Mouse (Mus musculus) intestine, embryonic 16.5 days (tissue): ENCODE data around the gene Prkca. TPM values are rescaled to one million over a fixed set of nuclear protein-coding genes. Genes with fewer than 3 reads are reported as not detected.

Source experiments
- ATAC-seq: fragments of 200-750 bp; cut with Nextera tagmentation; 2 replicates; pipeline ENCODE4 v1.8.0; 2017; ENCODE audit warnings: moderate TSS enrichment, moderate library complexity
- H3K27ac ChIP-seq: fragments of 300-500 bp; sonication (generic); 2 replicates; pipeline ENCODE4 v1.5.1; 2014; ENCODE audit warnings: mild to moderate bottlenecking, low read length
- H3K27me3 ChIP-seq: fragments of 300-500 bp; sonication (generic); replicated peaks from 2 replicates; pipeline ENCODE4 v1.6.1; 2014; ENCODE audit warnings: low read length, control low read depth, mixed read lengths; ENCODE audit not compliant: control insufficient read depth, insufficient read depth
- H3K36me3 ChIP-seq: fragments of 300-500 bp; sonication (generic); 2 replicates; pipeline ENCODE4 v1.6.1; 2014; ENCODE audit warnings: low read length, control low read depth; ENCODE audit not compliant: control insufficient read depth, insufficient read depth
- H3K4me1 ChIP-seq: fragments of 300-500 bp; sonication (generic); 2 replicates; pipeline ENCODE4 v1.6.1; 2014; ENCODE audit warnings: low read length, control low read depth, mixed read lengths; ENCODE audit not compliant: control insufficient read depth, insufficient read depth
- H3K4me2 ChIP-seq: fragments of 300-500 bp; sonication (generic); 2 replicates; pipeline ENCODE4 v1.6.1; 2014; ENCODE audit warnings: low read depth, low read length, control low read depth
- H3K4me3 ChIP-seq: fragments of 300-500 bp; sonication (generic); 2 replicates; pipeline ENCODE4 v1.5.1; 2014; ENCODE audit warnings: mild to moderate bottlenecking, low read length
- H3K9ac ChIP-seq: fragments of 300-500 bp; sonication (generic); 2 replicates; pipeline ENCODE4 v1.6.1; 2014; ENCODE audit warnings: low read depth, low read length
- H3K9me3 ChIP-seq: fragments of 300-500 bp; sonication (generic); 2 replicates; pipeline ENCODE4 v1.6.1; 2016; ENCODE audit warnings: low read length, control low read depth; ENCODE audit not compliant: control insufficient read depth
- WGBS: fragments of 180-500 bp; shearing (Covaris S2); extraction: QIAGEN DNeasy Blood & Tissue Kit; methylation state at CpG from one replicate; pipeline ENCODE4 v1.1.7; 2014; 5-methylcytosine and 5-hydroxymethylcytosine counted together
- polyA plus RNA-seq: library from polyadenylated mRNA; unstranded; fragments of >200 nt; fragmentation: Nextera tagmentation; extraction: Ambion mirVana; gene quantifications from 2 replicates; pipeline ENCODE4 v1.2.1, GENCODE M21; 2015

Gene Prkca
- polyA plus RNA-seq, 1 experiment from 2014 or later, result 20.3 TPM

DNA sequence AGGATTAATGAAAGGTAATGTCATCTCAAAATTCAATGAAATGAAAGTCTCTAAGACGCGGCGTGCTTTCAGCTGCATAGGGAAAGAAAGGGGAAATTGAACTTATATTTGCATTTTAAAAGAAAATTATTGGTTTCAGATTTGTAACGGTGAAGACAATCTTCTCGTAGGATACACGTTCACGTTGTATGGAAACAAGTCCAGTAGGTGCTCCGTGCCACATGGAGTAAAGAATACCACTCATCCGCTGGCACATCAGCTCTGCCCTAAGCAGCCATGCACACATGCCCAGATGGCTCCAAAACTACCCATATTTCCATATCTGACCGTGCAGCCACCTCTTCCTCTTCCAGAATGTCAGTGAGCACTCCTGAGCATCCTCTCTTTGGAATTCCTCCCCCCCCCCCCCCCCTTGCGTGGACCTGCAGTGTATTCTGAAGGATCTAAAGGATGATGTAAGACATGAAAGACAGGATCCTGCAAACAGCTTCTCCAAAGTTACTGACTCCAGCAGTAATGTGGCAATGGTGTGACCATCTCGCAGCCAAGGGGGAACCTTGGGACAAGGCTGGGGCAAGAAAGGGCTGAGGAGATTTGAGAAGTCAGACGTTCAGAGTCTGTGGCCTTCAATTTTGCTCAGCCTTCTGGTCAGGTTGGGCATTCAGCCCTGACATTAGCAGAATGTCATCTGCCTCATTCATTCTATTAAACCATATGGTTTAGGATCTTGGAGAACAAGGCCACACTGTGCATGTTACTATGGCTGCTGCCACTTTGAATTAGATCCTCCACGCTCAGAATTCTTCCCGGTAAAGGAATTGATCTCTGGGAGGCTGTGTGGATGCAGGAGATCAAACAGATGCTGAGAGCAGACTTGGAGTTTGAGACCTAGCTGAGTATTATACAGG is 142.8 kb downstream of the Prkca start:
- Histone ChIP-seq H3K4me3 (no peak overlapping the region), H3K4me1 (peaks cover 10% of the 10 kb centered on the region), H3K27me3 (no peaks in the 10 kb centered on the region), H3K4me2 (no peak overlapping the region), H3K27ac (no peak overlapping the region), H3K36me3 (no peaks in the 10 kb centered on the region), H3K9me3 (no peaks in the 10 kb centered on the region), H3K9ac (no peak overlapping the region)
- 90% methylated on average over 14 of the region's 15 CpGs for WGBS
- ATAC-seq, result no peak

DNA sequence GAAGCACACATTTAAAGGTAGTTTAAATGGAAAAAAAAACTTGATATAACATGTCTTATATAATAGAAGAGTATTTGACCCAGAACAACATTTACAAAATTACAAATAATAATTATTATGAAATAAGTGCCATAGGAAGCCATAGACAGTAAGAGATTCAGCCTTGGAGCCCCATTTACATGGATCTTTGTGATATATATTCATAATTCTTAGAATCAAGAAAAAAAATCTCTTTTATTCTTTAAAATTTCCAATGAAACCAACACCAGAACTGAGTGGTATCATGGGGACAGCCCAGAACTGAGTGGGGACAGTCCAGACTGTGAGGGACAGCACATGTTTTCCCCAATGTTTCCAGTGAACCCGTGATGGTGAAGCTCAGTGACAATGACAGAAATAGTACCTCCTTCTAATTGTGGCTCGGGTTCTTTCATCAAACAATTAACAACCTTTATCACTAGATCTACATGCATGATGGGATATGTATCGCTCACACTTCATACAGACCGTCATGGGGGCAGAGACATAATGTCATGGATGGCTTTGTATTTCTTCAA is 144.2 kb downstream of the Prkca start:
- WGBS, result 88% methylated on average over 4 of the region's 4 CpGs
- Histone ChIP-seq H3K9ac (no peak overlapping the region), H3K4me2 (no peak overlapping the region), H3K27me3 (no peaks in the 10 kb centered on the region), H3K27ac (no peak overlapping the region), H3K9me3 (no peaks in the 10 kb centered on the region), H3K36me3 (no peaks in the 10 kb centered on the region), H3K4me1 (peaks cover 10% of the 10 kb centered on the region), H3K4me3 (no peak overlapping the region)
- no peak for ATAC-seq

DNA sequence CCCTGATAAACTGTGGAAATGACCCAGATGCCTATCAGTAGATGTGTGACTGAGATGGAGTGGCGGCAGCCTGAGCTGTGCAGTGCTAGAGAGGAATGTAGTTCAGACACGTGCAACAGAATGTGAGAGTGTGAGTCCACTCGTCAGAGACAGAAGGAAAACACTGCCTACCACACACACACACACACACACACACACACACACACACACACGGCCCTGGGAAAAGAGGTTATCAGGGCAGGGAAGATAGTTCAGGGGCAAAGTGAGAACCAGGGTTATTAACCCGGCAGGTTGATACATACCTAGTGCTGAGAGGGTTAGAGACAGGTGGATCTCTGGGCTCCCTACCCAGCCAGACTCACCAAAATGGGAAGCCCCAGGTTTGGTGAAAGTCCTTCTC is 145.1 kb downstream of the Prkca start:
- ATAC-seq, result peak; percentile 36

DNA sequence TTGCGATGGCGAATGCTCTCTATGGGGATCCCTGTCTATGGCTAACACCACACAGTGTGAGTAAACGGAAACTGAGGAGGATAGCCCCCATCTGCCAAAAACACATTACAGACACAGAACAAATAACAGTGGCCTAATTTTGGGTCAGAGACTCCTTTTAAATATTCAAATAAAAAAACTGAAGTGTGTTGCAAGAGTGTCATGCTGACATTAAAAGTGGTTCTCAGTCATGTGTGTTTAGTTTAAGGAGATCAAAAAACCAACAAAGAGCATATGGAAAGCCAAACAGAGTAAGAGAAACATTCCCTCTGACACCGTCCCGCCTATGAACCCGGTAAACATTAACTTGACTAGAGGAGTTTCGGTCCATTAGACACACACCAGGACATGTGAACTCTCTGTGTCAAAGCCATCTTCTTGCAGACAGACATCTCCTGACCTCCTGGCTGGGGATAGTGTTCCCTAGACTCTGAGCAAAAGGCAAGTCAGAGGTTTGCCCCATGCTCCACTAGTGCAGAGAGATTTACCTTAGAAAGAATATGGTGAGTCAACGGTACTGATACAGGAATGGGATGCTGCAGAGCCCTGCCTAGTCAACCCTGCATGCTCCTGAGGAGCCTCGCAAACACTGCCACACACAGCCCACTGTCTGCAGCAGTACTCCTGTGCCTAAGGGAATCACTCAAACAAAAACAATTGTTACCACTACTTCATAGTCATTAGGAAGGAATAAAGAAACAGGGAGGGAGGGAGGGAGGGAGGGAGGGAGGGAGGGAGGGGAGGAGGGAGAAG is 146.1 kb downstream of the Prkca start:
- Histone ChIP-seq H3K4me2 (no peak overlapping the region), H3K4me3 (no peak overlapping the region), H3K4me1 (peaks cover 10% of the 10 kb centered on the region), H3K36me3 (no peaks in the 10 kb centered on the region), H3K27me3 (no peaks in the 10 kb centered on the region), H3K9me3 (no peaks in the 10 kb centered on the region), H3K27ac (no peak overlapping the region), H3K9ac (no peak overlapping the region)
- ATAC-seq, result peak; percentile 65
- 35% methylated on average over 9 of the region's 9 CpGs for WGBS

More for the DNA sequence above, 145.1 kb downstream of the Prkca start:
- Histone ChIP-seq H3K4me2 (no peak overlapping the region), H3K4me3 (no peak overlapping the region), H3K4me1 (peaks cover 10% of the 10 kb centered on the region), H3K9me3 (no peaks in the 10 kb centered on the region), H3K9ac (no peak overlapping the region), H3K27ac (no peak overlapping the region), H3K27me3 (no peaks in the 10 kb centered on the region), H3K36me3 (no peaks in the 10 kb centered on the region)
- 47% methylated on average over 5 of the region's 5 CpGs for WGBS

DNA sequence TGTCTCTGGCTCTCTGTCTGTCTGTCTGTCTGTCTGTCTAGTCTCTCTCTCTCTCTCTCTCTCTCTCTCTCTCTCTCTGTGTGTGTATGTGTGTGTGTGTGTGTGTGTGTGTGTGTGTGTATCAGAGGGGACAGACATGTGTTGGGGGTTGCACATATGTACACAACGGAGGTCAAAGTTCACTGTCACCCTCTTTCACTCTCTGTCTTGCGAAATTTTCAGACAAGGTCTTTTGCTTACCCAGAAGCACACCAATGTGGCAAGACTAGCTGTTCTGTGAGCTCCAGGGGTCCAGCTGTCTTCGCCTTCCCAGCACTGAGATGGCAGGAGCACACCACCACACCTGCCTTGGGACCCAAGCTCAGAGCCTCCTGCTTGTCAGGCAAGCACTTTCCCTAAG is 146.9 kb downstream of the Prkca start:
- Histone ChIP-seq H3K4me3 (no peak overlapping the region), H3K36me3 (no peaks in the 10 kb centered on the region), H3K27ac (no peak overlapping the region), H3K9ac (no peak overlapping the region), H3K9me3 (no peaks in the 10 kb centered on the region), H3K27me3 (no peaks in the 10 kb centered on the region), H3K4me1 (peaks cover 10% of the 10 kb centered on the region), H3K4me2 (no peak overlapping the region)
- ATAC-seq, result 0 out of 2 replicates have a peak, but pooled peaks have one; percentile 7
- WGBS, result 86% methylated on average over 3 of the region's 3 CpGs

DNA sequence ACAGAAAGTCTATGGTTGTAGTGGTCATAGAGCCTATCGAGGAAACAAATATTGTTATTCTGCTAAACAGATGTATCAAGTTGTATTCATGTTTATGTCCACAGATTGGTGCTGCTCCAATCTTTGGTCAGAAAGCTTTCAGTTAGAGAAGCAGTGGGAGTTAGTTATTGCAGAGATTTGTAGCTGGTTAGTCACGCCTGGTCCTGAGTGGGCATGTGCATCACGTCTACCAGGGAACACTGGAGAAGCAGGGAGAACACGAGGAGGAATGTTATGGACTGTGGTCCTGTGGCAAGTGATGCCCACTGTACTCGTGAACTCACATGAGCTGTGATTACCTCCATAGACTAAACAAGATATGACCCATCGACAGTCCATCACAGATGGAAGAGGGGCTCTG is 153.4 kb downstream of the Prkca start:
- ATAC-seq, result no peak
- Histone ChIP-seq H3K9ac (no peak overlapping the region), H3K4me1 (no peaks in the 10 kb centered on the region), H3K9me3 (no peaks in the 10 kb centered on the region), H3K4me2 (no peak overlapping the region), H3K27ac (no peak overlapping the region), H3K27me3 (no peaks in the 10 kb centered on the region), H3K36me3 (no peaks in the 10 kb centered on the region), H3K4me3 (no peak overlapping the region)
- 77% methylated on average over 6 of the region's 6 CpGs for WGBS

DNA sequence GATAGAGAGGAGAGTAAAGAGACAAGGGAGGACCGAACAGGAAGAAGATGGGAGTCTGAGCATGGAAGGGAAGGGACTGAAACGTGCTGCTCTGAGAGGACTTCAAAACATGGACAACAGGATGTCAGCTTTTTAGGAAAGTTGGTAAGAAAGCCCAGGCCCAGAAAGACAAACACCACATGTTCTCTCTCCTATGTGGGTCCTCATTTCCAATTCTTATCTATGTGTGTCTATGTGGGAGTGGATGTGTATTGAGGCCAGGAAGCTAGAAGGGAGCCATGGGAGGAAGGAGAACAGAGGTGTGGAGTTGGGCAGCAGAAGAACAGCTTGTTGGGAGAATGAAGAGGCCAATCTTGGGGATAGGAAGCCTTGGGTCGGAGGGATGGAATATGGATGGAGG is 154.4 kb downstream of the Prkca start:
- Histone ChIP-seq H3K9ac (no peak overlapping the region), H3K27me3 (no peaks in the 10 kb centered on the region), H3K4me1 (no peaks in the 10 kb centered on the region), H3K4me2 (no peak overlapping the region), H3K36me3 (no peaks in the 10 kb centered on the region), H3K4me3 (no peak overlapping the region), H3K27ac (no peak overlapping the region), H3K9me3 (no peaks in the 10 kb centered on the region)
- no peak for ATAC-seq
- WGBS, result 89% methylated on average over 3 of the region's 3 CpGs

DNA sequence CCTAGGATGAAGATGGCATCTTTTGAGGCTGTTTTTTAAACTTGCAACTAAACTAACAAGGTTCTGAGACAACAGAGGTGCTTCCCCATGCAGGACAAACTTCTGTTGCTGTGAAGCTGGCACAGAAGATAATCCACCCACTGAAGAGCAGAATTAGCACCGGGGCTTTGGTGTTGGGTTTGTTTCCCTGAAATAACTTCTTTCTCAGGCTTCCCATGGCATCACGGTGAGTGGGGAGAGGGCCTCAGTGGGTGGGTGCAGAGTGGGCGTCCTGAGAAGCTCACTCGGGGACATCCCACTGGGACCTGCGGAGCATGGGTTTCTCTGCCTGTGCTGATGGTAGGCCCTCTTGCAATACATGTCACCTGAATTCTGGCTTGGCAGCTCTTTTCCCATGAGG is 161.3 kb downstream of the Prkca start:
- 87% methylated on average over 5 of the region's 5 CpGs for WGBS
- Histone ChIP-seq H3K4me3 (no peak overlapping the region), H3K4me1 (no peaks in the 10 kb centered on the region; the same call in 1 of the 2 replicates), H3K4me2 (no peak overlapping the region), H3K9me3 (no peaks in the 10 kb centered on the region), H3K9ac (no peak overlapping the region), H3K27me3 (no peaks in the 10 kb centered on the region), H3K36me3 (no peaks in the 10 kb centered on the region), H3K27ac (no peak overlapping the region)
- ATAC-seq, result no peak

DNA sequence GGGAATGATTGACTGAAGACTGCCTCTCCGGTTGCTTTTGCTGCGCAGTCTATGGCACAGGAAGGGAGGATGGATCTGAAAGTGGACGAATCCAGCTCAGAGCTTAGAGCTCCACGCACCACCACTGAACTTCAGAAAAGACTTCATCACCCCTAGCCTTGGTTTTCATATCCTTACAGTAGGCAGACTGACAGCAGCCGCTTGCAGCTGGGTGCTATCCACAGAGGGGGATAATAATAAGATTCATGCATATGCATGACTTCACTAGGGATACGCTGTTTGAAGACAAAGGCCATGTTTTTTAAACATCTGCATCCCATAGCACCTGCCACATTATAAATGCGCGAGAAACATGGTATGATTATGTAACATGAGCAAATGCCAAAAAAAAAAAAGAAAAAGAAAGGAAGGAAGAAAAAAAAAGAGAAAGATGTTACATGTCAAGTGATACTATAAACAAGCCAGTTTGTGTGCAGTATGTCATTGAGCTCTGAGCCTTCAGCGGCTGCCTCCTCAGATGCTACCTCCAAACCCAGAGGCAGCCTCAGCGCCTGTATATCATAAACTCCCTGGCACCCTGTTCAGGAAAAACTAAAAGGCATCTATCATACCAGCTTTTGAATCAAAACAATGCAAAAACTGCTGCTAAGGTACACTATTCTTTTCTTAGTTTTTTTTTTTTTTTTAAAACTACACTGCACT is 162.6 kb downstream of the Prkca start:
- Histone ChIP-seq H3K4me3 (no peak overlapping the region), H3K36me3 (no peaks in the 10 kb centered on the region), H3K27me3 (no peaks in the 10 kb centered on the region), H3K9me3 (no peaks in the 10 kb centered on the region), H3K4me1 (no peaks in the 10 kb centered on the region; the same call in 1 of the 2 replicates), H3K4me2 (no peak overlapping the region), H3K27ac (no peak overlapping the region), H3K9ac (no peak overlapping the region)
- 63% methylated on average over 10 of the region's 10 CpGs for WGBS
- no peak for ATAC-seq
